Mouse (Mus musculus) thymus, adult 2 months (tissue): ENCODE results near the gene Trank1.

Experiments
- CTCF ChIP-seq: fragments of 200-500 bp; IDR thresholded peaks from 2 replicates; pipeline ENCODE4 v1.5.1; 2012; ENCODE audit warnings: mild to moderate bottlenecking, control low read depth, low read length, moderate library complexity, borderline replicate concordance; ENCODE audit not compliant: control insufficient read depth, poor library complexity, insufficient read depth; ENCODE audit errors: extremely low read depth
- POLR2A ChIP-seq: fragments of 200-500 bp; IDR thresholded peaks from 2 replicates; pipeline ENCODE4 v1.6.1; 2012; ENCODE audit warnings: mild to moderate bottlenecking, low read length, control low read depth, moderate library complexity; ENCODE audit not compliant: control insufficient read depth, poor library complexity, insufficient read depth; ENCODE audit errors: extremely low read depth

GRCm38 (mm10) chr9:111391926-111392442 is 80.4 kb downstream of the Trank1 start:
- TF ChIP-seq CTCF (no peak), POLR2A (no peak)
